Mouse (Mus musculus) liver, adult 2 months (tissue): ENCODE results near the gene Ddr2. TPM values are rescaled to one million over a fixed set of nuclear protein-coding genes. Genes with fewer than 3 reads are reported as not detected.

ENCODE experiments used
- DNase-seq: peaks from one replicate; pipeline ENCODE4 v3.0.0-alpha.2; 2011; ENCODE audit warnings: low read depth, low spot score; ENCODE audit errors: extremely low read depth
- H3K27ac ChIP-seq: fragments of 200-500 bp; replicated peaks from 2 replicates; pipeline ENCODE4 v1.5.1; 2012; ENCODE audit warnings: low read depth, mild to moderate bottlenecking, control low read depth, inconsistent platforms, low read length; ENCODE audit not compliant: insufficient read depth
- H3K27me3 ChIP-seq: fragments of 200-500 bp; 2 replicates; pipeline ENCODE4 v1.6.1; 2012; ENCODE audit warnings: mild to moderate bottlenecking, moderate library complexity, low read length, inconsistent platforms; ENCODE audit not compliant: control insufficient read depth, insufficient read depth
- H3K36me3 ChIP-seq: fragments of 200-500 bp; 2 replicates; pipeline ENCODE4 v1.6.1; 2012; ENCODE audit warnings: low read length, inconsistent platforms; ENCODE audit not compliant: control insufficient read depth, insufficient read depth
- H3K4me1 ChIP-seq: fragments of 200-500 bp; 2 replicates; pipeline ENCODE4 v1.6.1; 2011; ENCODE audit warnings: low read length; ENCODE audit not compliant: control insufficient read depth, insufficient read depth
- H3K4me3 ChIP-seq: fragments of 200-500 bp; 2 replicates; pipeline ENCODE4 v1.5.1; 2011; ENCODE audit warnings: low read depth, mild to moderate bottlenecking, control low read depth, low read length, moderate library complexity; ENCODE audit not compliant: insufficient read depth
- H3K79me2 ChIP-seq: fragments of 200-500 bp; 2 replicates; pipeline ENCODE4 v1.6.1; 2012; ENCODE audit warnings: inconsistent platforms, mild to moderate bottlenecking, low read length, moderate library complexity; ENCODE audit not compliant: control insufficient read depth, insufficient read depth
- H3K9ac ChIP-seq: fragments of 200-500 bp; 2 replicates; pipeline ENCODE4 v1.6.1; 2012; ENCODE audit warnings: low read depth, mild to moderate bottlenecking, control low read depth, inconsistent platforms, low read length
- CTCF ChIP-seq: fragments of 200-500 bp; IDR thresholded peaks from 2 replicates; pipeline ENCODE4 v1.5.1; 2011; ENCODE audit warnings: low read depth, low read length, control low read depth
- POLR2A ChIP-seq: fragments of 200-500 bp; IDR thresholded peaks from 2 replicates; pipeline ENCODE4 v1.6.1; 2011; ENCODE audit warnings: low read length, control low read depth; ENCODE audit not compliant: insufficient read depth; ENCODE audit errors: extremely low read depth
- WGBS: fragments of 180-500 bp; shearing (Covaris S2); methylation state at CpG from one replicate; pipeline ENCODE4 v1.1.7; 2018; 5-methylcytosine and 5-hydroxymethylcytosine counted together
- polyA plus RNA-seq: library from polyadenylated mRNA; depleted of rRNA; stranded (reverse); fragments of >200 nt; gene quantifications from 2 replicates; pipeline ENCODE4 v1.2.3, GENCODE M21; 2012
- total RNA-seq: library from RNA; depleted of rRNA; stranded (reverse); fragments of >200 nt; gene quantifications from 2 replicates; pipeline ENCODE4 v1.2.3, GENCODE M21; 2014

Gene Ddr2
- total and polyA plus RNA-seq, 2 experiments, result 1.4 to 3.0 TPM

DNA sequence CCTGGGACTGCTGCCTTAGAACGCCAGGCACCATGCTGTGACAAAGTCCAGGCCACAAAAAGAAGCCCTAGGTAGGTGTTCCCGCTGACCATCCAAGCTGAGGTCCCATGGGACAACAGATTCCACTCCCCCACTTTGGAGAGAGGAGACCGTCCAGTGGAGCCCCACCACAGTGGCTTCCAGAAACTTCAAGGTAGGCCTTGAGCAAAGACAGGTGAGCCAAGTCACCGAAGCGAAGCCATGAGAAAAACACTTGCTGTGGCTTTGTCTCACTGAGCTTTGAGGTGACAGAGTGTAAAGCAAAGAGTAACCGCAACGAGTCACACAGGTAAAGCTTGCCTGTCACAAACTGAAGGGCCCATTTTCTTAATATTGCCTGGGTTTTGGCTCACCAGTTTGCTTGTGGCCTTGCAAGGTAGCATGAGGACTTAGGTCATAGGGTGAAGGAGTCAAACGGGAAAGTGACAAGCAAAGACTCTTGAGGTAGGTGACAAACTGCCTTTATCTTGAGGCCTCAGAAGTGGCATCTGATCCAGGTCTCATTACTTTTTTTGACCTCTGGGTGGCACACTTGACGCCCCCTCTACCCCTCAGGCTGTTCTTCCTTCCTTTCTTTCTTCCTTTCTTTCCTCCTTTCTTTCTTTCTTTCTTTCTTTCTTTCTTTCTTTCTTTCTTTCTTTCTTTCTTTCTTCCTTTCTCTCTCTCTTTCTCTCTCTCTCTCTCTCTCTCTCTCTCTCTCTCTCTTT lies 65.7 kb downstream of the Ddr2 start:
- no peak overlapping the region for H3K9ac ChIP-seq
- WGBS, result 83% methylated on average over 9 of the region's 9 CpGs
- H3K79me2 ChIP-seq, result no peaks in the 10 kb centered on the region
- no peaks in the 10 kb centered on the region for H3K4me1 ChIP-seq
- no peaks in the 10 kb centered on the region for H3K36me3 ChIP-seq
- TF ChIP-seq POLR2A (no peak), CTCF (no peak)
- no peaks in the 10 kb centered on the region for H3K27me3 ChIP-seq
- no peak for DNase-seq
- no peak overlapping the region for H3K4me3 ChIP-seq
- H3K27ac ChIP-seq, result no peak overlapping the region

DNA sequence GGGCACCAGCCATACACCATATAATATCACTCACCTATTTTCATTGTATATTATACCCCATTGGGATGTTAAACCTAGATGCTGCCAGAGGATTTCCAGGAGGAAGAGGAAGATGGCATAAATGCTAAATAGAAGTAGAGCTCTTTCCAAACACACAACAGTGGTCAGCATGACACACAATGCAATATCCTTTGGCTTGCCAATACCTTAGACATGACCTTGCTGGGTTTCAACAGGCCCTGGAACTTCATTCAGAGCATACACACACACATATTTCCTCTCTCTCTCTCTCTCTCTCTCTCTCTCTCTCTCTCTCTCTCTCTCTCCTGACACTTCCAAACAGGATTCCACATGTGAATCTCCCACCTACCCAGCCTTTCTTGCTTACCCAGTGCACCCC lies 66.8 kb downstream of the Ddr2 start:
- Histone ChIP-seq H3K27me3 (no peaks in the 10 kb centered on the region), H3K79me2 (no peaks in the 10 kb centered on the region), H3K4me1 (no peaks in the 10 kb centered on the region), H3K4me3 (no peak overlapping the region), H3K27ac (no peak overlapping the region), H3K9ac (no peak overlapping the region), H3K36me3 (no peaks in the 10 kb centered on the region)
- TF ChIP-seq CTCF (no peak), POLR2A (no peak)
- no peak for DNase-seq

DNA sequence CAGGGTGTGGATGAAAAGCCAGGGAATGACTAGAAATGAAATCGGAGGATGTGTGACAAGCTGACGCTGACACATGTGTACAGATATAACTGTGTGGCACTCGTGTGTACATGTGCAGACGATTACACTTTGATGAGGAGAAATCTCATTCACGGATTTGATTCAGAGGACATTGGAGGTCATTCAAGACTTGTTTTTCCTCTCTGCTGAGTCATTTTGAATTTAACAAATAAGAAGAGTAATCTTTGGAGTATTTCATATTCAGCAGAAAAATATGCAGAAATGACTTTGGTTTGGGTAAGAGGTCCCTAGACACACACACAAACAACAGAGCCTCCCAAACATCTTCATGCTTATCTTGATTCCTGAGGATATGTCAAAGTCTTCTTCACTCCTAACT lies 67.6 kb downstream of the Ddr2 start:
- no peak for DNase-seq
- TF ChIP-seq POLR2A (no peak), CTCF (no peak)
- 87% methylated on average over 5 of the region's 5 CpGs for WGBS
- Histone ChIP-seq H3K36me3 (no peaks in the 10 kb centered on the region), H3K27me3 (no peaks in the 10 kb centered on the region), H3K4me1 (no peaks in the 10 kb centered on the region), H3K27ac (no peak overlapping the region), H3K4me3 (no peak overlapping the region), H3K9ac (no peak overlapping the region), H3K79me2 (no peaks in the 10 kb centered on the region)

DNA sequence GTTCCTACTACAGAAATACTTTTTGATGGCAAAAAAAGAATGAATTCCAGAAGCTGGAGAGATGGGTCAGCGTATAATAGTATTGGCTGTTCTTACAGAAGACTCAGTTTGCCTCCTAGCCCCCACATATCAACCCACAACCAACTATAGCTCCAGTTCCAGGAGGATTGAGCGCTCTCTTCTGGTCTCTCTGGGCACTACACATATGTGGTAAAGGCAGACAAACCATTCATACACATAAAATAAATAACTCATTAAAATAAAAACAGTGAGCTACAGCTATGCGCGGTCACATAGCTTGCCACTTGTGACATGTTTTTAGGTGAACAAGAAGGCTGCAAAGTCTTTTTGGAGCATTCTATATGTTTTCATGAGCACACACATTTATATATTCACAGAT lies 71.2 kb downstream of the Ddr2 start:
- Histone ChIP-seq H3K9ac (no peak overlapping the region), H3K27me3 (no peaks in the 10 kb centered on the region), H3K4me1 (peaks cover 3% of the 10 kb centered on the region), H3K4me3 (no peak overlapping the region), H3K36me3 (no peaks in the 10 kb centered on the region), H3K79me2 (no peaks in the 10 kb centered on the region), H3K27ac (no peak overlapping the region)
- TF ChIP-seq POLR2A (no peak), CTCF (peak; percentile 29; the same call in 1 of the 2 replicates)
- DNase-seq, result no peak
- WGBS, result 75% methylated on average over 4 of the region's 4 CpGs

DNA sequence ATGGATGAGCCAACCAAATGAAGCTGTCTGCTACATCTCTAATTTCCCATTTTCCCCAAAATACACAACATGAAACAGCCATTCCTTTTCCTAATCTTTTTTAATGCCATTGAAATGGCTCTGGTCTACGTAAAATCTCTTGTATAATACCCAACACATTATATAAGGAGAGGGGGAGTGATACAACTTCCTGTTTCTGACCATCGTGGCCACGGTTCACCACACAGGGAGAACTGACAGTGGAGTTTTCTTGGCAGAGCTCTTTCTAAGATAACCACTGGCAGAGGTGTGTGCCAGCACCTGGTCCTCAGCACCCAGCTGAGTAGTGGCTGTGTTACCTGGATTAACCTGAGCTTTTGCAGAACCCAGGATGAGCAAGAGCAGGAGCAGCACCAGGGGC lies 75.0 kb downstream of the Ddr2 start:
- no peak overlapping the region for H3K4me3 ChIP-seq
- peaks cover 3% of the 10 kb centered on the region for H3K4me1 ChIP-seq
- no peaks in the 10 kb centered on the region for H3K79me2 ChIP-seq
- H3K9ac ChIP-seq, result no peak overlapping the region
- TF ChIP-seq CTCF, result no peak
- TF ChIP-seq POLR2A, result no peak
- no peaks in the 10 kb centered on the region for H3K36me3 ChIP-seq
- no peaks in the 10 kb centered on the region for H3K27me3 ChIP-seq
- WGBS, result 35% methylated on average over 3 of the region's 3 CpGs
- H3K27ac ChIP-seq, result no peak overlapping the region
- DNase-seq, result peak; percentile 45

DNA sequence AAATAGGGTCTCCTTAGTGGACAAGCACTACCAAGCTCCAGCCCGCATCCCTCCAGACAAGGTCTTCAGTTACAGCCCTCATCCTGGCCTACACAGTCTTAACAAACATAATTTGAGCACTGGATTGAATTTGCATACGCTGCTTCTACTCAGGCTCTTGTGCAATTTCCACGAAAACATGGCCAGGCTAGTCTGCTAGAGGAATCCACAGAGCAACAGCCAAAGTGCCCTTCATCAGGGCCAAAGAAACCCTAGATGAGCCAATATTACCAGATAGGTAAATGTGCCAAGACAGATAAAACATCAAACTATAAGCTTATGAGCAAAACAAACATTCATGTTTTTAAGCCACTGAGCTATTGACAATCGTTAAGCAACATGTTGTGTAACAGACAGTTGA lies 75.6 kb downstream of the Ddr2 start:
- WGBS, result 36% methylated on average over 4 of the region's 4 CpGs
- Histone ChIP-seq H3K4me3 (no peak overlapping the region), H3K9ac (no peak overlapping the region), H3K27ac (0 out of 2 replicates have a peak overlapping the region, but pooled peaks have one; percentile 4), H3K36me3 (no peaks in the 10 kb centered on the region), H3K27me3 (no peaks in the 10 kb centered on the region), H3K79me2 (no peaks in the 10 kb centered on the region), H3K4me1 (peaks cover 3% of the 10 kb centered on the region)
- DNase-seq, result peak; percentile 86
- TF ChIP-seq CTCF, result no peak
- no peak for TF ChIP-seq POLR2A
